Mouse (Mus musculus) lung, postnatal 0 days (tissue): Measurements from ENCODE around the gene Lpp.

Experiments
- CTCF ChIP-seq: IDR thresholded peaks from 2 replicates; pipeline ENCODE4 v1.5.1; 2016; ENCODE audit warnings: antibody characterized with exemption, mild to moderate bottlenecking
- EP300 ChIP-seq: IDR thresholded peaks from 2 replicates; pipeline ENCODE4 v1.6.1; 2016; ENCODE audit warnings: antibody characterized with exemption, mild to moderate bottlenecking, control low read depth

DNA sequence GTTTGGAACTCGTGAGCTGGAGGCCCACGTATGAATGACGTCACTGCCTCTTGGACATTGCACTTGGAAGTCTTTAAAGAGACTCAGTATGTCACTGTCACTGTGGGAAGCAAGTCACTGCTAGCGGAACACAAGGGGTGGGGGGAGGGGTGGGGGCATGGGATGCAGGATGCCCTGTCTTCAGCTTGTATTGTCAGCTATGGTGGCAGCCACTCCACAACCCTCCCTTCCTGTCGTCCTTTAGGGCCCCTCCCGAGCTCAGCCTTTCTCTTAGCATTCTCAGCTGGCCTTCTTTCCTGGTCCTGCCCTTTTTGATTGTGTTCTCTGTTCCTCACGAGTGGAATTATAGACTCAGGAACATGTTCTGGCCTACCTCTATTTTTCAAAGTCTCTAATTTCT is 40.3 kb downstream of the Lpp start:
- no peak; the same call in 1 of the 2 replicates for TF ChIP-seq EP300
- TF ChIP-seq CTCF: no peak
